Mouse (Mus musculus) ES-E14 (cell line): ENCODE results near the gene Cd6. TPM values are rescaled to one million over a fixed set of nuclear protein-coding genes. Genes with fewer than 3 reads are reported as not detected.

Experiments used
- DNase-seq: peaks from one replicate; pipeline ENCODE4 v3.0.0-alpha.2; 2013; ENCODE audit warnings: low read depth, low spot score
- H3K27ac ChIP-seq: 2 replicates; pipeline ENCODE4 v1.5.1; 2012; ENCODE audit warnings: low read depth, mild to moderate bottlenecking, low read length, moderate library complexity, mixed read lengths; ENCODE audit not compliant: poor library complexity, insufficient read depth, severe bottlenecking
- H3K36me3 ChIP-seq: 2 replicates; pipeline ENCODE4 v1.6.1; 2012; ENCODE audit warnings: mild to moderate bottlenecking, low read length, moderate library complexity, mixed read lengths; ENCODE audit not compliant: control insufficient read depth, poor library complexity, insufficient read depth, severe bottlenecking
- H3K4me1 ChIP-seq, 2 experiments: fragments of 150-350 bp in 1 of 2; sonication (generic) in 1 of 2; 2 replicates each; pipeline ENCODE4 v1.6.1; 2012; ENCODE audit warnings: low read length in 2 of 2, mild to moderate bottlenecking in 1 of 2, mixed read lengths in 1 of 2; ENCODE audit not compliant: control insufficient read depth in 2 of 2, insufficient read depth in 2 of 2, poor library complexity in 1 of 2
- H3K4me3 ChIP-seq, 2 experiments: fragments of 150-350 bp in 1 of 2; sonication (generic) in 1 of 2; 2 replicates each; pipeline ENCODE4 v1.5.1; 2012; ENCODE audit warnings: low read length in 2 of 2, low read depth in 1 of 2, mild to moderate bottlenecking in 1 of 2, mixed read lengths in 1 of 2; ENCODE audit not compliant: insufficient read depth in 1 of 2, poor library complexity in 1 of 2, severe bottlenecking in 1 of 2
- H3K9ac ChIP-seq: 2 replicates; pipeline ENCODE4 v1.6.1; 2012; ENCODE audit warnings: low read depth, mild to moderate bottlenecking, low read length, mixed read lengths; ENCODE audit not compliant: poor library complexity, insufficient read depth, severe bottlenecking
- H3K9me3 ChIP-seq: fragments of 150-350 bp; sonication (generic); 2 replicates; pipeline ENCODE4 v1.6.1; 2012; ENCODE audit warnings: low read depth, mild to moderate bottlenecking, low read length; ENCODE audit not compliant: control insufficient read depth, insufficient read depth
- CHD2 ChIP-seq: IDR thresholded peaks from 2 replicates; pipeline ENCODE4 v1.6.1; 2014; ENCODE audit warnings: mild to moderate bottlenecking, low read depth, low read length, inconsistent platforms
- HCFC1 ChIP-seq: IDR thresholded peaks from 2 replicates; pipeline ENCODE4 v1.6.1; 2012; ENCODE audit warnings: low read length, inconsistent platforms, borderline replicate concordance; ENCODE audit not compliant: insufficient read depth
- MAFK ChIP-seq: IDR thresholded peaks from 2 replicates; pipeline ENCODE4 v1.6.1; 2014; ENCODE audit warnings: mild to moderate bottlenecking, low read depth, low read length, inconsistent platforms; ENCODE audit not compliant: insufficient read depth
- ZC3H11A ChIP-seq: IDR thresholded peaks from 2 replicates; pipeline ENCODE4 v1.6.1; 2012; ENCODE audit warnings: low read depth, mild to moderate bottlenecking, inconsistent platforms, low read length, borderline replicate concordance
- ZNF384 ChIP-seq: IDR thresholded peaks from 2 replicates; pipeline ENCODE4 v1.6.1; 2012; ENCODE audit warnings: low read depth, low read length, inconsistent platforms
- in situ Hi-C, 2 experiments: fragments of 600-800 bp; cut with MboI; formaldehyde crosslinking; loops; one replicate each; pipeline ENCODE4 v1.15.1; 2025; ENCODE audit warnings: low sequenced_read_pairs in 2 of 2, inconsistent platforms in 1 of 2; ENCODE audit not compliant: unreplicated experiment in 2 of 2
- total RNA-seq: library from RNA; depleted of rRNA; stranded (reverse); fragments of 300-350 nt; gene quantifications from 2 replicates; pipeline ENCODE4 v1.2.3, GENCODE M21; 2012; rRNA removed

Cd6 gene
- total RNA-seq, 1 experiment, result 3.4 TPM

- in situ Hi-C loops, result no loop called here
- no peaks in the 10 kb centered on the region for H3K36me3 ChIP-seq
- peaks cover 0 to 11% of the 10 kb centered on the region in 2 experiments; a peak in 1 of 4 replicates for H3K4me1 ChIP-seq
- no peak overlapping the region for H3K27ac ChIP-seq
- DNase-seq, result no peak
- TF ChIP-seq CHD2, result no peak
- no peak for TF ChIP-seq MAFK
- TF ChIP-seq ZNF384, result no peak
- TF ChIP-seq ZC3H11A, result no peak
- no peak for TF ChIP-seq HCFC1
- H3K4me3 ChIP-seq, result no peak overlapping the region
- no peaks in the 10 kb centered on the region for H3K9me3 ChIP-seq
- no peak overlapping the region for H3K9ac ChIP-seq
Measured at GRCm38 (mm10) chr19:10742565-10742964, 87.3 kb downstream of the Cd6 start.

GRCm38 (mm10) chr19:10742145-10742544 is 87.7 kb downstream of the Cd6 start:
- Histone ChIP-seq H3K27ac (no peak overlapping the region), H3K9ac (no peak overlapping the region), H3K9me3 (no peaks in the 10 kb centered on the region), H3K36me3 (no peaks in the 10 kb centered on the region), H3K4me1 (peaks cover 0 to 11% of the 10 kb centered on the region in 2 experiments; a peak in 1 of 4 replicates), H3K4me3 (no peak overlapping the region)
- TF ChIP-seq CHD2, result no peak
- TF ChIP-seq ZNF384, result no peak
- no peak for TF ChIP-seq HCFC1
- TF ChIP-seq ZC3H11A, result no peak
- TF ChIP-seq MAFK, result no peak
- in situ Hi-C loops, result no loop called here
- DNase-seq, result no peak

GRCm38 (mm10) chr19:10740641-10741440 is 89.0 kb downstream of the Cd6 start:
- TF ChIP-seq HCFC1, result no peak
- TF ChIP-seq MAFK, result no peak
- no peak for TF ChIP-seq ZNF384
- no peak for TF ChIP-seq ZC3H11A
- TF ChIP-seq CHD2, result no peak

GRCm38 (mm10) chr19:10739916-10740315 is 89.9 kb downstream of the Cd6 start:
- no peaks in the 10 kb centered on the region for H3K36me3 ChIP-seq
- in situ Hi-C loops, result no loop called here
- TF ChIP-seq ZNF384, result no peak
- no peak for TF ChIP-seq HCFC1
- no peak for TF ChIP-seq CHD2
- no peak for TF ChIP-seq ZC3H11A
- TF ChIP-seq MAFK, result no peak

More at GRCm38 (mm10) chr19:10740641-10741440, 89.0 kb downstream of the Cd6 start:
- no peak for DNase-seq
- Histone ChIP-seq H3K36me3 (no peaks in the 10 kb centered on the region), H3K9me3 (no peaks in the 10 kb centered on the region), H3K4me3 (no peak overlapping the region), H3K27ac (no peak overlapping the region), H3K9ac (no peak overlapping the region), H3K4me1 (peaks cover 0 to 11% of the 10 kb centered on the region in 2 experiments; a peak in 1 of 4 replicates)
- in situ Hi-C loops, result no loop called here

More at GRCm38 (mm10) chr19:10739916-10740315, 89.9 kb downstream of the Cd6 start:
- no peak for DNase-seq
- H3K27ac ChIP-seq, result no peak overlapping the region
- H3K9me3 ChIP-seq, result no peaks in the 10 kb centered on the region
- peaks cover 0 to 11% of the 10 kb centered on the region in 2 experiments; a peak in 1 of 4 replicates for H3K4me1 ChIP-seq
- no peak overlapping the region for H3K4me3 ChIP-seq
- H3K9ac ChIP-seq, result no peak overlapping the region

Other genes with a start within 250 kb of the Cd6 start
- 584 and 635 TPM in 2 replicates for gene Ddb1, start 224.7 kb downstream of the Cd6 start, total RNA-seq
- 12.2 and 14.4 TPM in 2 replicates for gene Tkfc, start 224.4 kb downstream of the Cd6 start, total RNA-seq
- 0.49 and 0.63 TPM in 2 replicates for gene Vwce, start 195.8 kb downstream of the Cd6 start, total RNA-seq
- 3.1 and 4.9 TPM in 2 replicates for gene Pga5, start 152.0 kb downstream of the Cd6 start, total RNA-seq
- 6.2 and 6.6 TPM in 2 replicates for gene Vps37c, start 141.3 kb downstream of the Cd6 start, total RNA-seq
- gene Cd5, start 91.1 kb downstream of the Cd6 start, total RNA-seq, result not detected in 2 replicates
- gene Slc15a3, start 9.7 kb upstream of the Cd6 start, total RNA-seq, result 2.2 and 5.6 TPM in 2 replicates
- gene Tmem132a, start 39.9 kb upstream of the Cd6 start, total RNA-seq, result 41.4 and 84.8 TPM in 2 replicates
- 25.3 and 35.3 TPM in 2 replicates for gene Tmem109, start 51.9 kb upstream of the Cd6 start, total RNA-seq
- 121 and 146 TPM in 2 replicates for gene Prpf19, start 65.2 kb upstream of the Cd6 start, total RNA-seq
- gene Zp1, start 90.6 kb upstream of the Cd6 start, total RNA-seq, result 0.09 TPM in 1 of 2 replicates, not detected in the other
- gene Ptgdr2, start 107.1 kb upstream of the Cd6 start, total RNA-seq, result 0.67 and 1.1 TPM in 2 replicates
- gene Ccdc86, start 119.2 kb upstream of the Cd6 start, total RNA-seq, result 25.7 and 29.1 TPM in 2 replicates
- gene Ms4a10, start 144.6 kb upstream of the Cd6 start, total RNA-seq, result 6.2 and 8.3 TPM in 2 replicates
- gene Ms4a15, start 163.2 kb upstream of the Cd6 start, total RNA-seq, result 0.32 TPM in 1 of 2 replicates, not detected in the other
- gene Ms4a18, start 188.0 kb upstream of the Cd6 start, total RNA-seq, result not detected in 2 replicates